Mouse (Mus musculus): ENCODE measurements around the gene Actr6.
A peak's percentile ranks its signal among the peaks of the same experiment; 100 is the strongest.

DNA sequence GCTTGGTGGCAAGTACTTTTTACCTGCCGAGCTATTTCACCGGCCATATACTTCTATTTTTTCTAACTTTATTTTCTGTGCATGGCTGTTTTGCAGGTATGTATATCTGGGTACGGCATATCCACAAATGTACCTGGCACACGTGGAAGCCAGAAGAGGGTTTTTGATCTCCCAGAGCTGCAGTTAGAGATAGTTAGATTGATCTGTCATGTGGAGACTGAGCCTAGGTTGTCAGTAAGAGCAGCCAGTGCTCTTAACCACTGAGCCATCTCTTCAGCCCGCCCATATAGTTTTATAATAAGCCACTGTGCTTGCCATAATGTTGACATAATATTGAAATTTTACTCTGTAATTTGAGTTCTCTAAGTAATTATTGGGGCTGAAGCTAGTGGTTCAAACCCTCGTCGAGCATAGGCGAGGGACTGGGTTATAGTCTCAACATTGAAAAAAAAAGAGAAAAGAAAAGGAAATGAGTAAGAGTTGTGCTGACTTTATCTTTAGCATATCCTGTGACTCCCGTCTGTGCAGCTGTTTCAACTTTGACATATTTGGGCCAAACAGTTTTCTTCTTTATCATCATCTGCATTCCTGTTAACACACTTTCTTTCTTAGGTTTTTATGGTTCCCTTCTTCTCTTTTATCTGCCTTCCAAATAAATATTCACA is 32.5 kb upstream of the Actr6 start:
- TF ChIP-seq POLR2A (IDR thresholded peaks at IDR 0.05; ENCODE audit: control insufficient read depth in 1 of 2, insufficient read depth in 1 of 2, low read depth in 1 of 2, low read length in 2 of 2, poor library complexity in 1 of 2): no peak
- no peak for TF ChIP-seq CTCF (IDR thresholded peaks at IDR 0.05 in 2 of 3, conservative IDR thresholded peaks at IDR 0.05 in 1 of 3; ENCODE audit: control insufficient read depth in 1 of 3, insufficient read depth in 1 of 3, low read depth in 2 of 3, low read length in 3 of 3, poor library complexity in 1 of 3, severe bottlenecking in 1 of 3)
- peak; percentile 78 to 79 for TF ChIP-seq EP300 (IDR thresholded peaks at IDR 0.05; ENCODE audit: low read depth in 1 of 2, low read length in 2 of 2)
- no peak for TF ChIP-seq MAZ (IDR thresholded peaks at IDR 0.05; ENCODE audit: low read depth, low read length)
- TF ChIP-seq ELF1 (IDR thresholded peaks at IDR 0.05; ENCODE audit: low read depth, low read length): no peak
- TF ChIP-seq CHD2 (IDR thresholded peaks at IDR 0.05; ENCODE audit: low read length): no peak
- TF ChIP-seq SMC3 (IDR thresholded peaks at IDR 0.05; ENCODE audit: low read depth, low read length): no peak
